Mouse (Mus musculus) heart, postnatal 0 days (tissue): ENCODE data around the gene Tnrc18.

Source experiments
- CTCF ChIP-seq: IDR thresholded peaks from 2 replicates; pipeline ENCODE4 v1.5.1; 2016; ENCODE audit warnings: antibody characterized with exemption, control low read depth, low read depth
- EP300 ChIP-seq: IDR thresholded peaks from 2 replicates; pipeline ENCODE4 v1.6.1; 2016; ENCODE audit warnings: antibody characterized with exemption, low read depth

DNA sequence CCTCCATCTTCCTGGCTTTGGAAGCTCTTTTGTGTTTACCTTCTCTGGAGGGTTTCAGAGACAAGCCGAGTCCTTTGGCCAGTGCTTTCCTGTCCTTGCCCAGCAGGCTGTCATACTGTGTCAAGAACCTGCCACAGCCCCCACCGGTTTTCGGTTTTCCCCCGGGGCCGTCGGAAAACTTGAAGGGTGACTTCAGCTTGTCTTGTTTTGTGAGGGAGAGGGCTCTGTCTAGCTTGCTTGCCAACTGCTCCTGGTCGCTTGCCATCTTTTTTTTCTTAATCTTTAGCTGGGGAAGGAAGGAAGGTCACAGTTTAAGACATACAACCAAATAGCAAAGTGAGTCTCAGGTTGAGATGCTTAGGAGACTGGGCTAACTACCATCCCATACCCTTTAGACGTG is 57.7 kb downstream of the Tnrc18 start:
- TF ChIP-seq EP300 (no peak), CTCF (no peak)
